Mouse (Mus musculus) liver, embryonic 16.5 days (tissue): ENCODE results near the gene Carhsp1. TPM values are rescaled to one million over a fixed set of nuclear protein-coding genes. Genes with fewer than 3 reads are reported as not detected.

Experiments used
- ATAC-seq: fragments of 200-750 bp; cut with Nextera tagmentation; 2 replicates; pipeline ENCODE4 v1.8.0; 2017; ENCODE audit warnings: low read depth, mild to moderate bottlenecking, moderate number of reproducible peaks, moderate library complexity
- H3K27ac ChIP-seq: fragments of 300-500 bp; sonication (generic); 2 replicates; pipeline ENCODE4 v1.5.1; 2014; ENCODE audit warnings: mild to moderate bottlenecking, low read length
- H3K27me3 ChIP-seq: fragments of 300-500 bp; sonication (generic); 2 replicates; pipeline ENCODE4 v1.6.1; 2014; ENCODE audit warnings: low read depth, low read length, mixed read lengths; ENCODE audit not compliant: control insufficient read depth, insufficient read depth
- H3K36me3 ChIP-seq: fragments of 300-500 bp; sonication (generic); 2 replicates; pipeline ENCODE4 v1.6.1; 2014; ENCODE audit warnings: mild to moderate bottlenecking; ENCODE audit not compliant: control insufficient read depth, insufficient read depth
- H3K4me1 ChIP-seq: fragments of 300-500 bp; sonication (generic); 2 replicates; pipeline ENCODE4 v1.6.1; 2014; ENCODE audit warnings: low read depth, low read length, mixed read lengths; ENCODE audit not compliant: control insufficient read depth
- H3K4me2 ChIP-seq: fragments of 300-500 bp; sonication (generic); 2 replicates; pipeline ENCODE4 v1.6.1; 2014; ENCODE audit warnings: low read depth, low read length, mixed read lengths
- H3K4me3 ChIP-seq: fragments of 300-500 bp; sonication (generic); 2 replicates; pipeline ENCODE4 v1.5.1; 2014; ENCODE audit warnings: low read depth, mild to moderate bottlenecking, low read length
- H3K9ac ChIP-seq: fragments of 300-500 bp; sonication (generic); 2 replicates; pipeline ENCODE4 v1.6.1; 2014; ENCODE audit warnings: low read depth, low read length
- H3K9me3 ChIP-seq: fragments of 300-500 bp; sonication (generic); replicated peaks from 2 replicates; pipeline ENCODE4 v1.6.1; 2016; ENCODE audit warnings: low read length; ENCODE audit not compliant: control insufficient read depth
- WGBS: fragments of 180-500 bp; shearing (Covaris S2); extraction: QIAGEN DNeasy Blood & Tissue Kit; methylation state at CpG from one replicate; pipeline ENCODE4 v1.1.7; 2014; ENCODE audit not compliant: insufficient replicate concordance; 5-methylcytosine and 5-hydroxymethylcytosine counted together
- polyA plus RNA-seq: library from polyadenylated mRNA; unstranded; fragments of >200 nt; fragmentation: Nextera tagmentation; extraction: Ambion mirVana; gene quantifications from 2 replicates; pipeline ENCODE4 v1.2.1, GENCODE M21; 2015

Gene Carhsp1
- polyA plus RNA-seq, 1 experiment from 2014 or later, result 96.6 TPM

- Histone ChIP-seq H3K4me1 (peaks cover 33% of the 10 kb centered on the region), H3K4me3 (no peak overlapping the region), H3K9ac (no peak overlapping the region), H3K27me3 (no peaks in the 10 kb centered on the region), H3K36me3 (peaks cover 48% of the 10 kb centered on the region), H3K9me3 (no peaks in the 10 kb centered on the region), H3K4me2 (no peak overlapping the region), H3K27ac (no peak overlapping the region; the same call in 1 of the 2 replicates)
- WGBS, result 12% methylated on average over 2 of the region's 2 CpGs
- ATAC-seq, result no peak
Observed at GRCm38 (mm10) chr16:8663022-8663421, 8.9 kb downstream of the Carhsp1 start.

- Histone ChIP-seq H3K9me3 (no peaks in the 10 kb centered on the region), H3K4me3 (no peak overlapping the region), H3K27ac (no peak overlapping the region), H3K9ac (no peak overlapping the region), H3K36me3 (peaks cover 48% of the 10 kb centered on the region), H3K4me2 (no peak overlapping the region), H3K27me3 (no peaks in the 10 kb centered on the region), H3K4me1 (peaks cover 9% of the 10 kb centered on the region)
- 91% methylated on average over 4 of the region's 4 CpGs for WGBS
- ATAC-seq, result no peak
Observed at GRCm38 (mm10) chr16:8658764-8659163, 13.2 kb downstream of the Carhsp1 start.

- H3K9ac ChIP-seq, result no peak overlapping the region
- no peaks in the 10 kb centered on the region for H3K27me3 ChIP-seq
- peaks cover 44% of the 10 kb centered on the region for H3K36me3 ChIP-seq
- no peaks in the 10 kb centered on the region for H3K9me3 ChIP-seq
- no peak overlapping the region for H3K4me2 ChIP-seq
- no peak overlapping the region for H3K4me3 ChIP-seq
- no peak overlapping the region for H3K27ac ChIP-seq
- no peak for ATAC-seq
- WGBS, result 80% methylated on average over 4 of the region's 4 CpGs
- peaks cover 9% of the 10 kb centered on the region for H3K4me1 ChIP-seq
Observed at GRCm38 (mm10) chr16:8658349-8658748, 13.6 kb downstream of the Carhsp1 start.

DNA sequence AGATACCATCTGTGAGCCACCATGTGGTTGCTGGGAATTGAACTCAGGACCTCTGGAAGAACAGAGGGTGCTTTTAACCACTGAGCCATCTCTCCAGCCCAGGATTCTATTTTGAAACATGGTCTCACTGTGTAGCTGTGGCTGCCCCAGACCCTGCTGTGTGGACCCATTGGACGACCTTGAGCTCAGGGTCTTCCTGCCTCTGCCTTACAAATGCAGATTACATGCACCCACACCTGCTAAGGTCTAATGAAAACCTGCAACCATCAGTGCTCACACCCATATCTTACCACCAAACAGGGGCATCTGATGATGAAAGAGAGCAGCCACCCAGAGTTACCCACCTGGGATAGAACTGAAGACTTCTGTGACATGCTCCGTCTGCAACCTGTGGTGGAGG is 15.7 kb downstream of the Carhsp1 start:
- ATAC-seq, result no peak
- Histone ChIP-seq H3K4me1 (peaks cover 9% of the 10 kb centered on the region), H3K27me3 (no peaks in the 10 kb centered on the region), H3K27ac (no peak overlapping the region), H3K9ac (no peak overlapping the region), H3K36me3 (peaks cover 36% of the 10 kb centered on the region), H3K4me2 (no peak overlapping the region), H3K4me3 (no peak overlapping the region), H3K9me3 (no peaks in the 10 kb centered on the region)
- 73% methylated on average over 2 of the region's 2 CpGs for WGBS

- Histone ChIP-seq H3K4me1 (peaks cover 9% of the 10 kb centered on the region), H3K9me3 (no peaks in the 10 kb centered on the region), H3K9ac (no peak overlapping the region), H3K4me2 (no peak overlapping the region), H3K27me3 (no peaks in the 10 kb centered on the region), H3K4me3 (no peak overlapping the region), H3K27ac (no peak overlapping the region), H3K36me3 (peaks cover 39% of the 10 kb centered on the region)
- peak; percentile 74 for ATAC-seq
- WGBS, result 65% methylated on average over 9 of the region's 9 CpGs
Observed at GRCm38 (mm10) chr16:8655599-8655998, 16.4 kb downstream of the Carhsp1 start.

DNA sequence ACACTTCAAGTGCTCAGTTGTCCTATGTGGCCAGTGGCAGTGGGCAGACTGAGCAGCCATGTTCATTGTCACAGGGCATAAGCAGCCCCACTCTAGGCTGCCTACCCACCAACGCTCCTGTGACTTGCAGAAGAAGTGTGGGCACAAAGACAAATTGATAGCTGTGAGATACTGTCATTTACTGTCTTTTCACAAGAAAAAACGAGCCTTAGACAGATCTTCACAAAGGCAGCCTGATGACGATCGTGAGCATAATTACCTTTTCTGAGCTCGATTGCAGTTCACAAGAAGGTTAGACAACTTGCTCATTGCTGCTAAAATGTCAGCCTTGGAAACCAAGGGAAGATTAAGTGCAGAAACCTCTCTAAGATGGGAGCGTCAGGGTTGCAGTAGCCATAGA is 16.8 kb downstream of the Carhsp1 start:
- no peak overlapping the region for H3K27ac ChIP-seq
- H3K4me3 ChIP-seq, result no peak overlapping the region
- 81% methylated on average over 6 of the region's 6 CpGs for WGBS
- H3K4me1 ChIP-seq, result peaks cover 9% of the 10 kb centered on the region
- no peak for ATAC-seq
- H3K9ac ChIP-seq, result no peak overlapping the region
- H3K4me2 ChIP-seq, result no peak overlapping the region
- no peaks in the 10 kb centered on the region for H3K9me3 ChIP-seq
- H3K27me3 ChIP-seq, result no peaks in the 10 kb centered on the region
- H3K36me3 ChIP-seq, result peaks cover 35% of the 10 kb centered on the region

- Histone ChIP-seq H3K27ac (no peak overlapping the region), H3K4me3 (no peak overlapping the region), H3K4me2 (no peak overlapping the region), H3K4me1 (no peaks in the 10 kb centered on the region; the same call in 1 of the 2 replicates), H3K9ac (no peak overlapping the region), H3K27me3 (no peaks in the 10 kb centered on the region), H3K9me3 (no peaks in the 10 kb centered on the region), H3K36me3 (peaks cover 51% of the 10 kb centered on the region)
- ATAC-seq, result no peak
- 87% methylated on average over 3 of the region's 3 CpGs for WGBS
Observed at GRCm38 (mm10) chr16:8650007-8650406, 21.9 kb downstream of the Carhsp1 start.

DNA sequence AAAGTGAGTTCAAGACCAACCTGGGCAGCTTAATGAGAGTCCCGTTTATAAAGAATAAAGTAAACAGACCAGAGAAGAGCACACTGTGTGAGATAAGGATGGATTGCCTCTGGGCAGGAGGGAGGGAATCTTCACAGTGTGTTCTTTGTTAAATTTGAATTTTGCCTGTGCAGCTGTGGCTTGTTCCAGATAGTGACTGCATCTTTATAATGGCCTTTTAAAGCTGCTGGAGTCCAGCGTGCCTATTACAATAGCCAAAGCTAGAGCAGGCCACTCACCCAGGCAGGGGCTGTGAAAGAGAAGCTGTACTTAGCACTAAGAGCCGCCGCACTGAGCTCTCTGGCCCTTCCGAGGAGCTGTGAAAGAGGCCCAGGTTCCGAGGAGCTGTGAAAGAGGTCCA is 26.4 kb downstream of the Carhsp1 start:
- H3K27ac ChIP-seq, result no peak overlapping the region
- no peak overlapping the region for H3K4me3 ChIP-seq
- peaks cover 42% of the 10 kb centered on the region for H3K36me3 ChIP-seq
- no peak overlapping the region for H3K4me2 ChIP-seq
- WGBS, result 79% methylated on average over 6 of the region's 6 CpGs
- no peaks in the 10 kb centered on the region for H3K9me3 ChIP-seq
- no peaks in the 10 kb centered on the region for H3K27me3 ChIP-seq
- no peak overlapping the region for H3K9ac ChIP-seq
- peaks cover 3% of the 10 kb centered on the region; the same call in 1 of the 2 replicates for H3K4me1 ChIP-seq
- no peak for ATAC-seq

DNA sequence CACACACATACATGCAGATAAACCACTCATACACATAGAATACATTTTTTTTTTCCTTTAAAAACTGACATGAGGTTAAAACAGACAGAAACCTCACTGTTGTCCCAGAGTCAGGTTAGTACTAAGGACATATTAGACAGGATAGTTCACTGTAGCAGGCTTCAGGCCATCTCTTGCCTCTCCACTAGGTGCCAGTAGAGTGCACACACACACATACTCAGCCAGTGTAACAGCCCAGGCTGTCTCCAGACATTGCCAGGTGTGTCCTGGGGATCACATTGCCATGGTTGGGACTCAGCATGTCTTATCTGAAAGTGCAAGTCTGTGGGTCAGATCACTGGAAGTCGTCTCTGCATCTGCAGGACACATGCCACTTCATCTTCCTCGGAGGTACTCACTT is 28.1 kb downstream of the Carhsp1 start:
- 65% methylated on average over 2 of the region's 2 CpGs for WGBS

More for the DNA sequence above, 28.1 kb downstream of the Carhsp1 start:
- H3K27ac ChIP-seq, result 0 out of 2 replicates have a peak overlapping the region, but pooled peaks have one; percentile 6
- no peak overlapping the region for H3K4me2 ChIP-seq
- H3K9me3 ChIP-seq, result no peaks in the 10 kb centered on the region
- peaks cover 35% of the 10 kb centered on the region for H3K36me3 ChIP-seq
- peaks cover 18% of the 10 kb centered on the region for H3K4me1 ChIP-seq
- H3K4me3 ChIP-seq, result no peak overlapping the region
- H3K27me3 ChIP-seq, result no peaks in the 10 kb centered on the region
- H3K9ac ChIP-seq, result no peak overlapping the region
- peak; percentile 79 for ATAC-seq
